Mouse (Mus musculus) liver, embryonic 13.5 days (tissue): ENCODE results near the gene Tent5c. TPM values are rescaled to one million over a fixed set of nuclear protein-coding genes. Genes with fewer than 3 reads are reported as not detected.

ENCODE experiments used
- ATAC-seq: fragments of 200-750 bp; cut with Nextera tagmentation; 2 replicates; pipeline ENCODE4 v1.8.0; 2017; ENCODE audit warnings: low read depth, mild to moderate bottlenecking, moderate number of reproducible peaks, moderate library complexity
- DNase-seq: peaks from one replicate; pipeline ENCODE4 v3.0.0; 2022
- H3K27ac ChIP-seq: fragments of 300-500 bp; sonication (generic); 2 replicates; pipeline ENCODE4 v1.5.1; 2015; ENCODE audit warnings: moderate library complexity, mild to moderate bottlenecking, inconsistent platforms
- H3K27me3 ChIP-seq: fragments of 300-500 bp; sonication (generic); 2 replicates; pipeline ENCODE4 v1.6.1; 2015; ENCODE audit warnings: mild to moderate bottlenecking, inconsistent platforms
- H3K36me3 ChIP-seq: fragments of 300-500 bp; sonication (generic); 2 replicates; pipeline ENCODE4 v1.6.1; 2015; ENCODE audit warnings: mild to moderate bottlenecking, inconsistent platforms
- H3K4me1 ChIP-seq: fragments of 300-500 bp; sonication (generic); replicated peaks from 2 replicates; pipeline ENCODE4 v1.6.1; 2015; ENCODE audit warnings: inconsistent platforms
- H3K4me2 ChIP-seq: fragments of 300-500 bp; sonication (generic); 2 replicates; pipeline ENCODE4 v1.6.1; 2015; ENCODE audit warnings: inconsistent platforms, mild to moderate bottlenecking, moderate library complexity
- H3K4me3 ChIP-seq: fragments of 300-500 bp; sonication (generic); replicated peaks from 2 replicates; pipeline ENCODE4 v1.5.1; 2015; ENCODE audit warnings: mild to moderate bottlenecking, inconsistent platforms
- H3K9ac ChIP-seq: fragments of 300-500 bp; sonication (generic); 2 replicates; pipeline ENCODE4 v1.6.1; 2015; ENCODE audit warnings: mild to moderate bottlenecking, inconsistent platforms
- H3K9me3 ChIP-seq: fragments of 300-500 bp; sonication (generic); replicated peaks from 2 replicates; pipeline ENCODE4 v1.6.1; 2016; ENCODE audit warnings: inconsistent platforms
- WGBS: fragments of 180-500 bp; shearing (Covaris S2); methylation state at CpG from one replicate; pipeline ENCODE4 v1.1.7; 2015; ENCODE audit not compliant: insufficient replicate concordance; 5-methylcytosine and 5-hydroxymethylcytosine counted together
- polyA plus RNA-seq: library from polyadenylated mRNA; unstranded; fragments of >200 nt; fragmentation: Nextera tagmentation; extraction: Ambion mirVana; gene quantifications from 2 replicates; pipeline ENCODE4 v1.2.1, GENCODE M21; 2015

Tent5c gene
- polyA plus RNA-seq: 63.7 and 76.5 TPM in 2 replicates

GRCm38 (mm10) chr3:100489133-100490009 is at the start of gene Tent5c:
TSS of gene Tent5c (minus strand) at chr3:100489324.
- Histone ChIP-seq H3K9me3 (no peaks in the 10 kb centered on the region), H3K4me1 (peaks cover 51% of the 10 kb centered on the region), H3K36me3 (peaks cover 7% of the 10 kb centered on the region; the same call in 1 of the 2 replicates), H3K9ac (peak within 1 kb of the TSS; percentile 99), H3K4me2 (peak within 1 kb of the TSS; percentile 81), H3K27ac (peak within 1 kb of the TSS; percentile 100), H3K4me3 (peak within 1 kb of the TSS; percentile 97), H3K27me3 (peaks cover 16% of the 10 kb centered on the region; the same call in 1 of the 2 replicates)
- DNase-seq (peak; percentile 96), ATAC-seq (peak; percentile 88)
- under 1% methylated on average over 64 of the region's 73 CpGs for WGBS

GRCm38 (mm10) chr3:100536686-100537085 is 47.6 kb upstream of the Tent5c start:
- Histone ChIP-seq H3K9me3 (no peaks in the 10 kb centered on the region), H3K36me3 (no peaks in the 10 kb centered on the region), H3K4me2 (no peak overlapping the region), H3K27me3 (no peaks in the 10 kb centered on the region; the same call in 1 of the 2 replicates), H3K27ac (no peak overlapping the region), H3K4me1 (peaks cover 40% of the 10 kb centered on the region), H3K9ac (no peak overlapping the region), H3K4me3 (no peak overlapping the region)
- ATAC-seq: no peak
- DNase-seq: no peak
- 79% methylated on average over 2 of the region's 2 CpGs for WGBS

GRCm38 (mm10) chr3:100535902-100536301 is 46.8 kb upstream of the Tent5c start:
- H3K27ac ChIP-seq: no peak overlapping the region
- no peak overlapping the region for H3K4me3 ChIP-seq
- H3K4me2 ChIP-seq: no peak overlapping the region
- no peak for DNase-seq
- H3K27me3 ChIP-seq: no peaks in the 10 kb centered on the region; the same call in 1 of the 2 replicates
- H3K9me3 ChIP-seq: no peaks in the 10 kb centered on the region
- peaks cover 40% of the 10 kb centered on the region for H3K4me1 ChIP-seq
- WGBS: 52% methylated on average over 4 of the region's 4 CpGs
- H3K9ac ChIP-seq: no peak overlapping the region
- no peak for ATAC-seq
- H3K36me3 ChIP-seq: no peaks in the 10 kb centered on the region

- peaks cover 40% of the 10 kb centered on the region for H3K4me1 ChIP-seq
- no peak overlapping the region for H3K27ac ChIP-seq
- no peaks in the 10 kb centered on the region for H3K36me3 ChIP-seq
- no peak overlapping the region for H3K4me3 ChIP-seq
- H3K9me3 ChIP-seq: no peaks in the 10 kb centered on the region
- DNase-seq (no peak), ATAC-seq (no peak)
- H3K9ac ChIP-seq: no peak overlapping the region
- no peaks in the 10 kb centered on the region; the same call in 1 of the 2 replicates for H3K27me3 ChIP-seq
- no peak overlapping the region for H3K4me2 ChIP-seq
- 47% methylated on average over 3 of the region's 3 CpGs for WGBS
Observed at GRCm38 (mm10) chr3:100535298-100535697, 46.2 kb upstream of the Tent5c start.

- no peak overlapping the region for H3K4me2 ChIP-seq
- H3K27me3 ChIP-seq: peaks cover 7% of the 10 kb centered on the region; the same call in 1 of the 2 replicates
- H3K4me3 ChIP-seq: no peak overlapping the region
- no peak for DNase-seq
- H3K9ac ChIP-seq: no peak overlapping the region
- no peak overlapping the region; the same call in 1 of the 2 replicates for H3K27ac ChIP-seq
- no peaks in the 10 kb centered on the region for H3K36me3 ChIP-seq
- ATAC-seq: no peak
- WGBS: 30% methylated on average over 3 of the region's 3 CpGs
- no peaks in the 10 kb centered on the region for H3K9me3 ChIP-seq
- H3K4me1 ChIP-seq: peaks cover 40% of the 10 kb centered on the region
Observed at GRCm38 (mm10) chr3:100534394-100534793, 45.3 kb upstream of the Tent5c start.

GRCm38 (mm10) chr3:100533429-100533828 is 44.3 kb upstream of the Tent5c start:
- no peaks in the 10 kb centered on the region for H3K9me3 ChIP-seq
- no peak overlapping the region for H3K4me3 ChIP-seq
- 0 out of 2 replicates have a peak, but pooled peaks cover 7% of the 10 kb centered on the region for H3K27me3 ChIP-seq
- H3K36me3 ChIP-seq: no peaks in the 10 kb centered on the region
- peak; percentile 97 for ATAC-seq
- peak overlapping the region; percentile 36 for H3K4me2 ChIP-seq
- peak; percentile 62 for DNase-seq
- peaks cover 40% of the 10 kb centered on the region for H3K4me1 ChIP-seq
- H3K27ac ChIP-seq: peak overlapping the region; percentile 20; the same call in 1 of the 2 replicates
- peak overlapping the region; percentile 24; the same call in 1 of the 2 replicates for H3K9ac ChIP-seq

GRCm38 (mm10) chr3:100530919-100531318 is 41.8 kb upstream of the Tent5c start:
- DNase-seq (no peak), ATAC-seq (no peak)
- Histone ChIP-seq H3K36me3 (no peaks in the 10 kb centered on the region), H3K4me2 (no peak overlapping the region), H3K27ac (no peak overlapping the region), H3K4me1 (peaks cover 36% of the 10 kb centered on the region), H3K9ac (no peak overlapping the region), H3K27me3 (0 out of 2 replicates have a peak, but pooled peaks cover 11% of the 10 kb centered on the region), H3K9me3 (no peaks in the 10 kb centered on the region), H3K4me3 (no peak overlapping the region)
- 69% methylated on average over 5 of the region's 5 CpGs for WGBS

GRCm38 (mm10) chr3:100530244-100530788 is 41.2 kb upstream of the Tent5c start:
- no peaks in the 10 kb centered on the region for H3K36me3 ChIP-seq
- ATAC-seq (no peak), DNase-seq (no peak)
- H3K4me3 ChIP-seq: no peak overlapping the region
- H3K27me3 ChIP-seq: 0 out of 2 replicates have a peak, but pooled peaks cover 11% of the 10 kb centered on the region
- no peak overlapping the region for H3K27ac ChIP-seq
- peaks cover 33% of the 10 kb centered on the region for H3K4me1 ChIP-seq
- no peak overlapping the region for H3K9ac ChIP-seq
- no peak overlapping the region for H3K4me2 ChIP-seq
- no peaks in the 10 kb centered on the region for H3K9me3 ChIP-seq
- 37% methylated on average over 7 of the region's 7 CpGs for WGBS

- Histone ChIP-seq H3K4me3 (no peak overlapping the region), H3K27ac (no peak overlapping the region), H3K9me3 (no peaks in the 10 kb centered on the region), H3K4me2 (no peak overlapping the region), H3K4me1 (no peaks in the 10 kb centered on the region), H3K36me3 (no peaks in the 10 kb centered on the region), H3K9ac (no peak overlapping the region), H3K27me3 (0 out of 2 replicates have a peak, but pooled peaks cover 9% of the 10 kb centered on the region)
- ATAC-seq (no peak), DNase-seq (no peak)
- 66% methylated on average over 7 of the region's 7 CpGs for WGBS
Observed at GRCm38 (mm10) chr3:100522671-100523070, 33.5 kb upstream of the Tent5c start.

- H3K36me3 ChIP-seq: no peaks in the 10 kb centered on the region
- no peaks in the 10 kb centered on the region for H3K4me1 ChIP-seq
- ATAC-seq (no peak), DNase-seq (no peak)
- no peak overlapping the region for H3K4me3 ChIP-seq
- no peak overlapping the region for H3K27ac ChIP-seq
- H3K9me3 ChIP-seq: no peaks in the 10 kb centered on the region
- H3K4me2 ChIP-seq: no peak overlapping the region
- 60% methylated on average over 1 of the region's 1 CpGs for WGBS
- no peak overlapping the region for H3K9ac ChIP-seq
- 0 out of 2 replicates have a peak, but pooled peaks cover 9% of the 10 kb centered on the region for H3K27me3 ChIP-seq
Observed at GRCm38 (mm10) chr3:100521626-100522025, 32.5 kb upstream of the Tent5c start.

- 69% methylated on average over 5 of the region's 5 CpGs for WGBS
Observed at GRCm38 (mm10) chr3:100515754-100516141, 26.6 kb upstream of the Tent5c start.

More at GRCm38 (mm10) chr3:100515754-100516141, 26.6 kb upstream of the Tent5c start:
- no peak overlapping the region for H3K4me2 ChIP-seq
- no peaks in the 10 kb centered on the region for H3K36me3 ChIP-seq
- H3K9me3 ChIP-seq: no peaks in the 10 kb centered on the region
- DNase-seq (no peak), ATAC-seq (no peak)
- no peak overlapping the region for H3K27ac ChIP-seq
- H3K4me3 ChIP-seq: no peak overlapping the region
- H3K27me3 ChIP-seq: peaks cover 13% of the 10 kb centered on the region; the same call in 1 of the 2 replicates
- no peaks in the 10 kb centered on the region for H3K4me1 ChIP-seq
- no peak overlapping the region for H3K9ac ChIP-seq
